Mouse (Mus musculus) erythroblast, embryonic 14.5 days (primary cell): ENCODE data around the gene Snrnp25.

ENCODE experiments used
- GATA1 ChIP-seq: IDR thresholded peaks from 2 replicates; pipeline ENCODE4 v1.6.1; 2012; ENCODE audit warnings: low read length, inconsistent platforms, mixed read lengths
- TAL1 ChIP-seq: IDR thresholded peaks from 3 replicates; pipeline ENCODE4 v1.6.1; 2012; ENCODE audit warnings: low read length, inconsistent platforms, mixed read lengths

- TF ChIP-seq TAL1: no peak
- TF ChIP-seq GATA1: no peak
Measured at GRCm38 (mm10) chr11:32194626-32195025, 10.6 kb upstream of the Snrnp25 start.
